Mouse (Mus musculus) midbrain, embryonic 14.5 days (tissue): ENCODE measurements around the gene Fzd1. TPM values are rescaled to one million over a fixed set of nuclear protein-coding genes. Genes with fewer than 3 reads are reported as not detected.

ENCODE experiments used
- ATAC-seq: fragments of 200-750 bp; cut with Nextera tagmentation; 2 replicates; pipeline ENCODE4 v1.8.0; 2017; ENCODE audit warnings: moderate number of reproducible peaks, moderate library complexity; ENCODE audit not compliant: low FRiP score, low TSS enrichment
- DNase-seq: peaks from one replicate; pipeline ENCODE4 v3.0.0-alpha.2; 2015
- H3K27ac ChIP-seq: fragments of 300-500 bp; sonication (generic); replicated peaks from 2 replicates; pipeline ENCODE4 v1.5.1; 2014; ENCODE audit warnings: mild to moderate bottlenecking, low read depth, low read length, moderate library complexity
- H3K27me3 ChIP-seq: fragments of 300-500 bp; sonication (generic); 2 replicates; pipeline ENCODE4 v1.6.1; 2014; ENCODE audit warnings: low read length, control low read depth, mixed read lengths; ENCODE audit not compliant: control insufficient read depth, insufficient read depth
- H3K36me3 ChIP-seq: fragments of 300-500 bp; sonication (generic); 2 replicates; pipeline ENCODE4 v1.6.1; 2014; ENCODE audit warnings: low read length, control low read depth; ENCODE audit not compliant: control insufficient read depth, insufficient read depth
- H3K4me1 ChIP-seq: fragments of 300-500 bp; sonication (generic); 2 replicates; pipeline ENCODE4 v1.6.1; 2014; ENCODE audit warnings: mild to moderate bottlenecking, antibody characterized with exemption, low read length, control low read depth; ENCODE audit not compliant: control insufficient read depth, insufficient read depth
- H3K4me2 ChIP-seq: fragments of 300-500 bp; sonication (generic); 2 replicates; pipeline ENCODE4 v1.6.1; 2014; ENCODE audit warnings: mild to moderate bottlenecking, low read length, moderate library complexity
- H3K4me3 ChIP-seq: fragments of 300-500 bp; sonication (generic); replicated peaks from 2 replicates; pipeline ENCODE4 v1.5.1; 2014; ENCODE audit warnings: low read depth, low read length
- H3K9ac ChIP-seq: fragments of 300-500 bp; sonication (generic); replicated peaks from 2 replicates; pipeline ENCODE4 v1.6.1; 2014; ENCODE audit warnings: mild to moderate bottlenecking, low read length, moderate library complexity
- H3K9me3 ChIP-seq: fragments of 300-500 bp; sonication (generic); 2 replicates; pipeline ENCODE4 v1.6.1; 2016; ENCODE audit warnings: low read length, control low read depth, mixed read lengths; ENCODE audit not compliant: control insufficient read depth
- WGBS: fragments of 180-500 bp; shearing (Covaris S2); extraction: QIAGEN DNeasy Blood & Tissue Kit; methylation state at CpG from one replicate; pipeline ENCODE4 v1.1.7; 2014; 5-methylcytosine and 5-hydroxymethylcytosine counted together
- polyA plus RNA-seq: library from polyadenylated mRNA; unstranded; fragments of >200 nt; fragmentation: Nextera tagmentation; extraction: Ambion mirVana; gene quantifications from 2 replicates; pipeline ENCODE4 v1.2.1, GENCODE M21; 2014

The Fzd1 gene
- polyA plus RNA-seq, result 38.6 and 44.3 TPM in 2 replicates

GRCm38 (mm10) chr5:4757902-4758301 lies at the start of gene Fzd1:
Fzd1 (minus strand) TSS chr5:4758035.
- H3K4me1 ChIP-seq, result peaks cover 7% of the 10 kb centered on the region
- DNase-seq (peak; percentile 97), ATAC-seq (peak; percentile 94)
- H3K4me2 ChIP-seq, result peak within 1 kb of the TSS; percentile 91
- H3K4me3 ChIP-seq, result peak within 1 kb of the TSS; percentile 90
- H3K27ac ChIP-seq, result peak within 1 kb of the TSS; percentile 99
- peak within 1 kb of the TSS; percentile 96 for H3K9ac ChIP-seq
- H3K27me3 ChIP-seq, result no peaks in the 10 kb centered on the region
- under 1% methylated on average over 33 of the region's 33 CpGs for WGBS
- no peaks in the 10 kb centered on the region for H3K9me3 ChIP-seq
- peaks cover 4% of the 10 kb centered on the region; the same call in 1 of the 2 replicates for H3K36me3 ChIP-seq

- DNase-seq, result no peak
- Histone ChIP-seq H3K4me2 (no peak overlapping the region), H3K4me3 (no peak overlapping the region), H3K4me1 (peaks cover 16% of the 10 kb centered on the region; the same call in 1 of the 2 replicates), H3K27me3 (no peaks in the 10 kb centered on the region; the same call in 1 of the 2 replicates), H3K36me3 (no peaks in the 10 kb centered on the region), H3K9ac (no peak overlapping the region), H3K27ac (no peak overlapping the region), H3K9me3 (no peaks in the 10 kb centered on the region)
- no peak for ATAC-seq
- WGBS, result 56% methylated on average over 4 of the region's 4 CpGs
Measured at GRCm38 (mm10) chr5:4805228-4805627, 47.4 kb upstream of the Fzd1 start.

DNA sequence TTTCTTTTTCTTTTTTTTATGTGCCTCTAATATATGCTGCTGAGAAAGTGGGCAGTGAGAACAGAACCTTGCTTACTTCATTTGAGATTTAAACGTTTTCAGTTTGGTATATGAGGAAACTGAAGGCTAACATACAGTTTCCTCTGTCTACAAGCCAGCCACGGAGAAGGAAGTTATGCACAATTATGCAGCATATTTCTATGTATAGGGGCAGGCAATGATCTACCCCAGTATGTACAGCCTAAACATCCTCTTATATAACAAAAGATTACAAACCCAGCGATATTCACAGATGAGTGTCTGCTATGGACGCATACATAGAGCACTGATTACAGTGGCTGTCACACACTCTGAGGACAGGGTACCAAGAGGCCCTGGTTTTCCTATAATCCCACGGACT lies 45.9 kb upstream of the Fzd1 start:
- 85% methylated on average over 5 of the region's 5 CpGs for WGBS
- Histone ChIP-seq H3K4me2 (no peak overlapping the region), H3K27me3 (no peaks in the 10 kb centered on the region; the same call in 1 of the 2 replicates), H3K27ac (no peak overlapping the region), H3K9ac (no peak overlapping the region), H3K4me3 (no peak overlapping the region), H3K9me3 (no peaks in the 10 kb centered on the region), H3K36me3 (no peaks in the 10 kb centered on the region), H3K4me1 (peaks cover 16% of the 10 kb centered on the region; the same call in 1 of the 2 replicates)
- ATAC-seq (no peak), DNase-seq (no peak)

DNA sequence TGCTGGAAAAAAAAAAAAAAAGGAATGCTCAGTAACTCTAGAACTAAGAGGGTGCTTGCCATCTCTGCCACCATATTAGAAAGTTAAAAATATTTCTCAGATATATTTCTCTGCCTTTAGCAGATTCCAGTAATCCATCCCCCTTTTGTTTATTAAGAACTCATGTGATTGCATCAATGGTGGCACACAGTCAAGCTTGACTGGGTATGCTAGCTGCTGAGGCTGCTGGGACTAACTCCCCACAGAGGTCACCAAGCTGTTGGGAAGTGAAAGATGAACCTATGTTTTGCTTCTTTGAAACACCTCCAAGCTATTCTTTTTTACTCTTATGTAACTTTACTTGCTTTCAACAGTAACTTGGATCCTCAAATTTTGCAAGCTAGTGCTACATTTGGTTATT lies 44.1 kb upstream of the Fzd1 start:
- H3K36me3 ChIP-seq, result no peaks in the 10 kb centered on the region
- H3K27me3 ChIP-seq, result no peaks in the 10 kb centered on the region; the same call in 1 of the 2 replicates
- H3K4me1 ChIP-seq, result peaks cover 16% of the 10 kb centered on the region; the same call in 1 of the 2 replicates
- no peak overlapping the region for H3K9ac ChIP-seq
- no peak overlapping the region for H3K4me2 ChIP-seq
- H3K4me3 ChIP-seq, result no peak overlapping the region
- 0 out of 2 replicates have a peak overlapping the region, but pooled peaks have one; percentile 26 for H3K27ac ChIP-seq
- no peaks in the 10 kb centered on the region for H3K9me3 ChIP-seq
- ATAC-seq, result no peak
- no peak for DNase-seq

- Histone ChIP-seq H3K9me3 (no peaks in the 10 kb centered on the region), H3K4me2 (no peak overlapping the region), H3K4me3 (no peak overlapping the region), H3K9ac (no peak overlapping the region), H3K27ac (peak overlapping the region; percentile 26; the same call in 1 of the 2 replicates), H3K4me1 (peaks cover 16% of the 10 kb centered on the region; the same call in 1 of the 2 replicates), H3K27me3 (no peaks in the 10 kb centered on the region; the same call in 1 of the 2 replicates), H3K36me3 (no peaks in the 10 kb centered on the region)
- DNase-seq, result peak; percentile 65
- peak; percentile 55 for ATAC-seq
- WGBS, result 22% methylated on average over 8 of the region's 8 CpGs
Measured at GRCm38 (mm10) chr5:4801096-4801850, 43.4 kb upstream of the Fzd1 start.

GRCm38 (mm10) chr5:4791219-4791618 lies 33.4 kb upstream of the Fzd1 start:
- Histone ChIP-seq H3K27ac (no peak overlapping the region), H3K27me3 (no peaks in the 10 kb centered on the region), H3K9ac (no peak overlapping the region), H3K36me3 (no peaks in the 10 kb centered on the region), H3K4me1 (peaks cover 7% of the 10 kb centered on the region), H3K4me3 (no peak overlapping the region), H3K4me2 (no peak overlapping the region), H3K9me3 (no peaks in the 10 kb centered on the region)
- WGBS, result 75% methylated on average over 3 of the region's 3 CpGs
- ATAC-seq (no peak), DNase-seq (no peak)

DNA sequence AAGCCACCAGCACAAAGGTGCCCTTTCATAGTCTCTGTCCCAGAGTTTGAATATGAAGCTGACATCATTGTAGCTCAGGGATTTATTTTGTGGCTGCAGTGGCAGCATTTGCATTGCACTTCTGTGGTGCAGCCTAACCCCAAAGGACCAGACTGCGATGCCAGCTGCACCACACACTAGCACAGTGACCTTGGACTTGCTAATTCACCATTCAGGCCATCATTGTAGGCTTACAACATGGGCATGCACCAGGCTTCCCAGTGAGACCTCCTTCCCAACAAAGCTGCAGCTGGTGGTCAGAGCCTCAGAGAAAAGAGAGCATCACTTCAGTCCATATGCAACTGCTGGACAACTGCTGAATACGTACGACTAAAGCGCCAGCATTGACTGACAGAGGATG lies 32.4 kb upstream of the Fzd1 start:
- Histone ChIP-seq H3K27ac (no peak overlapping the region), H3K9me3 (no peaks in the 10 kb centered on the region), H3K4me2 (no peak overlapping the region), H3K36me3 (no peaks in the 10 kb centered on the region), H3K4me3 (no peak overlapping the region), H3K9ac (no peak overlapping the region), H3K27me3 (no peaks in the 10 kb centered on the region), H3K4me1 (peaks cover 7% of the 10 kb centered on the region)
- ATAC-seq (no peak), DNase-seq (no peak)
- 44% methylated on average over 4 of the region's 4 CpGs for WGBS

DNA sequence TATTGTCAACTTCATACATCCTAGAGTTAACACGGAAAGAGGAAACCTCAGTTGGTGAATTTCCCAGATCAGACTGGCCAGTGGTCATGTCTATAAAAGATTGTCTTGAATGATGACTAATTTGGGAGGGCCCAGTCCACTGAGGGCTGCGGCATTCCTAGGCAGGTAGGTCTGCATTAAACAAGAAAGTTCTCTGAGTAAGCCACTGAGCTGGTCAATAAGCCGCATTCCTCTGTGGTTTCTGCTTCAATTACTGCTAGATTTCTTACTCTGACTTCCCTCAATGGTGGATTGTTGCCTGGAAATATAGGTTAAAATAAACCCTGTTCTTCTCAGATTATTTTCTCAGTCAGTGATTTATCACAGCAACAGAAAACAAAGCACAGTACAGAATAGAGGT lies 30.6 kb upstream of the Fzd1 start:
- Histone ChIP-seq H3K27ac (no peak overlapping the region), H3K4me1 (peaks cover 7% of the 10 kb centered on the region), H3K4me3 (no peak overlapping the region), H3K36me3 (no peaks in the 10 kb centered on the region), H3K27me3 (no peaks in the 10 kb centered on the region), H3K9ac (no peak overlapping the region), H3K4me2 (no peak overlapping the region), H3K9me3 (no peaks in the 10 kb centered on the region)
- WGBS, result 92% methylated on average over 3 of the region's 3 CpGs
- ATAC-seq (no peak), DNase-seq (no peak)

DNA sequence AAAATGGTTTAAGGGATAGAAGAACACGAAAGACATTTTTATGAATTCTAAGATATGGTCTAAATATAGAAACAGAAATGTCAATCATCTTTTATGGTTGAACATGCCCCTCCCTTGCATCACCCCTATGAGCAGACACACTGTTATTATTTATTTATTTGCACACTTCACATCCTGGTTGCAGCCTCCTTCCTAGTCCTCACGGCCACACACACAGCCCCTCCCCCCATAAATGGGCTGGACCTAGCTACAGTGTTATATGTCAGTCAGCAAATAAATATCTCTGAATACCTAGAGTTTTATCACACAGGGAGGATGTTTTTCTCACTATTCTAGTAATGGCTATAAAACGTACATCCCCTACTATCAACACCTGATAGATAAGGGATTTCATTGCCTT lies 29.0 kb upstream of the Fzd1 start:
- peaks cover 7% of the 10 kb centered on the region for H3K4me1 ChIP-seq
- H3K27me3 ChIP-seq, result no peaks in the 10 kb centered on the region
- H3K9ac ChIP-seq, result no peak overlapping the region
- no peak overlapping the region for H3K4me2 ChIP-seq
- H3K36me3 ChIP-seq, result no peaks in the 10 kb centered on the region
- DNase-seq, result no peak
- whole genome bisulfite sequencing, result 86% methylated on average over 3 of the region's 3 CpGs
- H3K4me3 ChIP-seq, result no peak overlapping the region
- H3K9me3 ChIP-seq, result no peaks in the 10 kb centered on the region
- H3K27ac ChIP-seq, result no peak overlapping the region
- ATAC-seq, result no peak
